Mouse (Mus musculus): ENCODE results near the gene Mob3b. TPM values are rescaled to one million over a fixed set of nuclear protein-coding genes. Genes with fewer than 3 reads are reported as not detected.

Gene Mob3b
- polyA plus RNA-seq, 1 experiment from 2014 or later: 21.3 TPM

- H3K9me3 ChIP-seq (ENCODE audit: control insufficient read depth, low read length): no peaks in the 10 kb centered on the region
- DNase-seq (ENCODE audit: low spot score) (no peak), ATAC-seq (replicated peaks; ENCODE audit: low FRiP score, low TSS enrichment, low read depth) (peak; percentile 78)
- no peak overlapping the region for H3K27ac ChIP-seq (ENCODE audit: low read depth)
- H3K9ac ChIP-seq (ENCODE audit: low read length): no peak overlapping the region
- no peaks in the 10 kb centered on the region for H3K36me3 ChIP-seq (ENCODE audit: control insufficient read depth, insufficient read depth, low read length)
- H3K27me3 ChIP-seq (replicated peaks; ENCODE audit: control insufficient read depth, insufficient read depth, low read length): no peaks in the 10 kb centered on the region
- WGBS: 70% methylated on average over 6 of the region's 6 CpGs
- H3K4me3 ChIP-seq (ENCODE audit: low read depth, low read length): no peak overlapping the region
- H3K4me1 ChIP-seq (replicated peaks; ENCODE audit: control insufficient read depth, insufficient read depth, low read length): peaks cover 24% of the 10 kb centered on the region
- H3K4me2 ChIP-seq (ENCODE audit: low read length): no peak overlapping the region
Observed at GRCm38 (mm10) chr4:35098552-35098951, 58.7 kb downstream of the Mob3b start.

GRCm38 (mm10) chr4:35096226-35097175 lies 60.8 kb downstream of the Mob3b start:
- Histone ChIP-seq H3K4me2 (ENCODE audit: low read length) (no peak overlapping the region), H3K9me3 (ENCODE audit: control insufficient read depth, low read length) (no peaks in the 10 kb centered on the region), H3K9ac (ENCODE audit: low read length) (no peak overlapping the region), H3K36me3 (ENCODE audit: control insufficient read depth, insufficient read depth, low read length) (no peaks in the 10 kb centered on the region), H3K4me1 (replicated peaks; ENCODE audit: control insufficient read depth, insufficient read depth, low read length) (peaks cover 30% of the 10 kb centered on the region), H3K4me3 (ENCODE audit: low read depth, low read length) (no peak overlapping the region), H3K27ac (ENCODE audit: low read depth) (no peak overlapping the region; the same call in 1 of the 2 replicates), H3K27me3 (replicated peaks; ENCODE audit: control insufficient read depth, insufficient read depth, low read length) (no peaks in the 10 kb centered on the region)
- peak; percentile 36; the same call in 1 of the 2 replicates for ATAC-seq (replicated peaks; ENCODE audit: low FRiP score, low TSS enrichment, low read depth)
- WGBS: 69% methylated on average over 28 of the region's 28 CpGs
- DNase-seq (ENCODE audit: low spot score): no peak

GRCm38 (mm10) chr4:35092457-35092856 lies 64.8 kb downstream of the Mob3b start:
- no peak overlapping the region for H3K9ac ChIP-seq (ENCODE audit: low read length)
- WGBS: 38% methylated on average over 3 of the region's 3 CpGs
- H3K4me2 ChIP-seq (ENCODE audit: low read length): peak overlapping the region; percentile 12; the same call in 1 of the 2 replicates
- DNase-seq (ENCODE audit: low spot score): no peak
- no peaks in the 10 kb centered on the region for H3K36me3 ChIP-seq (ENCODE audit: control insufficient read depth, insufficient read depth, low read length)
- H3K27me3 ChIP-seq (replicated peaks; ENCODE audit: control insufficient read depth, insufficient read depth, low read length): no peaks in the 10 kb centered on the region
- no peak overlapping the region for H3K27ac ChIP-seq (ENCODE audit: low read depth)
- no peak for ATAC-seq (replicated peaks; ENCODE audit: low FRiP score, low TSS enrichment, low read depth)
- H3K4me3 ChIP-seq (ENCODE audit: low read depth, low read length): no peak overlapping the region
- H3K9me3 ChIP-seq (ENCODE audit: control insufficient read depth, low read length): no peaks in the 10 kb centered on the region
- H3K4me1 ChIP-seq (replicated peaks; ENCODE audit: control insufficient read depth, insufficient read depth, low read length): peaks cover 13% of the 10 kb centered on the region

GRCm38 (mm10) chr4:35091157-35091784 lies 66.0 kb downstream of the Mob3b start:
- peaks cover 6% of the 10 kb centered on the region; the same call in 1 of the 2 replicates for H3K4me1 ChIP-seq (replicated peaks; ENCODE audit: control insufficient read depth, insufficient read depth, low read length)
- H3K27ac ChIP-seq (ENCODE audit: low read depth): no peak overlapping the region
- no peaks in the 10 kb centered on the region for H3K9me3 ChIP-seq (ENCODE audit: control insufficient read depth, low read length)
- DNase-seq (ENCODE audit: low spot score): no peak
- WGBS: 54% methylated on average over 13 of the region's 13 CpGs
- no peak overlapping the region for H3K9ac ChIP-seq (ENCODE audit: low read length)
- no peak overlapping the region for H3K4me3 ChIP-seq (ENCODE audit: low read depth, low read length)
- ATAC-seq (replicated peaks; ENCODE audit: low FRiP score, low TSS enrichment, low read depth): no peak
- no peaks in the 10 kb centered on the region for H3K27me3 ChIP-seq (replicated peaks; ENCODE audit: control insufficient read depth, insufficient read depth, low read length)
- no peak overlapping the region for H3K4me2 ChIP-seq (ENCODE audit: low read length)
- H3K36me3 ChIP-seq (ENCODE audit: control insufficient read depth, insufficient read depth, low read length): no peaks in the 10 kb centered on the region

- H3K9me3 ChIP-seq (ENCODE audit: control insufficient read depth, low read length): no peaks in the 10 kb centered on the region
- ATAC-seq (replicated peaks; ENCODE audit: low FRiP score, low TSS enrichment, low read depth) (no peak), DNase-seq (ENCODE audit: low spot score) (no peak)
- H3K36me3 ChIP-seq (ENCODE audit: control insufficient read depth, insufficient read depth, low read length): no peaks in the 10 kb centered on the region
- 71% methylated on average over 14 of the region's 14 CpGs for WGBS
- H3K4me2 ChIP-seq (ENCODE audit: low read length): no peak overlapping the region
- no peak overlapping the region for H3K9ac ChIP-seq (ENCODE audit: low read length)
- peaks cover 6% of the 10 kb centered on the region; the same call in 1 of the 2 replicates for H3K4me1 ChIP-seq (replicated peaks; ENCODE audit: control insufficient read depth, insufficient read depth, low read length)
- no peak overlapping the region for H3K27ac ChIP-seq (ENCODE audit: low read depth)
- no peaks in the 10 kb centered on the region for H3K27me3 ChIP-seq (replicated peaks; ENCODE audit: control insufficient read depth, insufficient read depth, low read length)
- no peak overlapping the region for H3K4me3 ChIP-seq (ENCODE audit: low read depth, low read length)
Observed at GRCm38 (mm10) chr4:35089321-35090316, 67.7 kb downstream of the Mob3b start.

- Histone ChIP-seq H3K36me3 (ENCODE audit: control insufficient read depth, insufficient read depth, low read length) (peaks cover 4% of the 10 kb centered on the region; the same call in 1 of the 2 replicates), H3K9me3 (ENCODE audit: control insufficient read depth, low read length) (no peaks in the 10 kb centered on the region), H3K4me3 (ENCODE audit: low read depth, low read length) (no peak overlapping the region), H3K4me2 (ENCODE audit: low read length) (no peak overlapping the region), H3K27ac (ENCODE audit: low read depth) (no peak overlapping the region), H3K27me3 (replicated peaks; ENCODE audit: control insufficient read depth, insufficient read depth, low read length) (no peaks in the 10 kb centered on the region), H3K9ac (ENCODE audit: low read length) (no peak overlapping the region), H3K4me1 (replicated peaks; ENCODE audit: control insufficient read depth, insufficient read depth, low read length) (no peaks in the 10 kb centered on the region; the same call in 1 of the 2 replicates)
- ATAC-seq (replicated peaks; ENCODE audit: low FRiP score, low TSS enrichment, low read depth) (no peak), DNase-seq (ENCODE audit: low spot score) (no peak)
- WGBS: 66% methylated on average over 7 of the region's 7 CpGs
Observed at GRCm38 (mm10) chr4:35086067-35086700, 71.1 kb downstream of the Mob3b start.

- no peak overlapping the region for H3K9ac ChIP-seq (ENCODE audit: low read length)
- no peaks in the 10 kb centered on the region for H3K27me3 ChIP-seq (replicated peaks; ENCODE audit: control insufficient read depth, insufficient read depth, low read length)
- no peak for ATAC-seq (replicated peaks; ENCODE audit: low FRiP score, low TSS enrichment, low read depth)
- H3K4me1 ChIP-seq (replicated peaks; ENCODE audit: control insufficient read depth, insufficient read depth, low read length): no peaks in the 10 kb centered on the region; the same call in 1 of the 2 replicates
- H3K27ac ChIP-seq (ENCODE audit: low read depth): no peak overlapping the region
- 85% methylated on average over 8 of the region's 8 CpGs for WGBS
- no peak overlapping the region for H3K4me2 ChIP-seq (ENCODE audit: low read length)
- no peak for DNase-seq (ENCODE audit: low spot score)
- no peaks in the 10 kb centered on the region for H3K9me3 ChIP-seq (ENCODE audit: control insufficient read depth, low read length)
- peaks cover 4% of the 10 kb centered on the region for H3K36me3 ChIP-seq (ENCODE audit: control insufficient read depth, insufficient read depth, low read length)
- H3K4me3 ChIP-seq (ENCODE audit: low read depth, low read length): no peak overlapping the region
Observed at GRCm38 (mm10) chr4:35084060-35084459, 73.2 kb downstream of the Mob3b start.
